Mouse (Mus musculus) MEL (cell line): ENCODE measurements around the gene Gm49336.

Source experiments
- CHD2 ChIP-seq: IDR thresholded peaks from 2 replicates; pipeline ENCODE4 v1.6.1; 2011; ENCODE audit warnings: low read length, improper control_type of control experiment
- CTCF ChIP-seq, 3 experiments: IDR thresholded peaks in 2 of 3; conservative IDR thresholded peaks in 1 of 3; 2 replicates each; pipeline ENCODE4 v1.5.1; 2011 to 2012; ENCODE audit warnings: low read length in 3 of 3, low read depth in 2 of 3, mild to moderate bottlenecking in 2 of 3, improper control_type of control experiment in 1 of 3, inconsistent platforms in 1 of 3, mixed read lengths in 1 of 3, moderate library complexity in 1 of 3; ENCODE audit not compliant: control insufficient read depth in 1 of 3, insufficient read depth in 1 of 3, poor library complexity in 1 of 3, severe bottlenecking in 1 of 3
- GABPA ChIP-seq: IDR thresholded peaks from 2 replicates; pipeline ENCODE4 v1.6.1; 2012; ENCODE audit warnings: low read depth, mild to moderate bottlenecking, inconsistent platforms, low read length, improper control_type of control experiment, moderate library complexity
- GATA1 ChIP-seq: IDR thresholded peaks from 2 replicates; pipeline ENCODE4 v1.6.1; 2011; ENCODE audit warnings: low read depth, low read length, improper control_type of control experiment
- JUND ChIP-seq: IDR thresholded peaks from 2 replicates; pipeline ENCODE4 v1.6.1; 2011; ENCODE audit warnings: low read depth, mild to moderate bottlenecking, improper control_type of control experiment, low read length
- MAFK ChIP-seq: IDR thresholded peaks from 2 replicates; pipeline ENCODE4 v1.6.1; 2011; ENCODE audit warnings: low read depth, mild to moderate bottlenecking, low read length, improper control_type of control experiment, borderline replicate concordance
- MAX ChIP-seq: IDR thresholded peaks from 2 replicates; pipeline ENCODE4 v1.6.1; 2011; ENCODE audit warnings: low read length, improper control_type of control experiment
- MXI1 ChIP-seq: IDR thresholded peaks from 2 replicates; pipeline ENCODE4 v1.6.1; 2011; ENCODE audit warnings: mild to moderate bottlenecking, low read depth, low read length, improper control_type of control experiment
- POLR2A ChIP-seq, 2 experiments: IDR thresholded peaks; 2 replicates each; pipeline ENCODE4 v1.6.1; 2011 to 2012; ENCODE audit warnings: low read length in 2 of 2, mild to moderate bottlenecking in 2 of 2, control low read depth in 1 of 2, improper control_type of control experiment in 1 of 2, low read depth in 1 of 2, moderate library complexity in 1 of 2; ENCODE audit not compliant: control insufficient read depth in 1 of 2, insufficient read depth in 1 of 2, poor library complexity in 1 of 2
- RCOR1 ChIP-seq: IDR thresholded peaks from 2 replicates; pipeline ENCODE4 v1.6.1; 2012; ENCODE audit warnings: low read depth, mild to moderate bottlenecking, inconsistent platforms, low read length, improper control_type of control experiment
- USF1 ChIP-seq: IDR thresholded peaks from 2 replicates; pipeline ENCODE4 v1.6.1; 2014; ENCODE audit warnings: low read depth, mild to moderate bottlenecking, inconsistent platforms, low read length, improper control_type of control experiment, moderate library complexity
- ZNF384 ChIP-seq: IDR thresholded peaks from 2 replicates; pipeline ENCODE4 v1.6.1; 2012; ENCODE audit warnings: low read depth, mild to moderate bottlenecking, inconsistent platforms, low read length, improper control_type of control experiment

DNA sequence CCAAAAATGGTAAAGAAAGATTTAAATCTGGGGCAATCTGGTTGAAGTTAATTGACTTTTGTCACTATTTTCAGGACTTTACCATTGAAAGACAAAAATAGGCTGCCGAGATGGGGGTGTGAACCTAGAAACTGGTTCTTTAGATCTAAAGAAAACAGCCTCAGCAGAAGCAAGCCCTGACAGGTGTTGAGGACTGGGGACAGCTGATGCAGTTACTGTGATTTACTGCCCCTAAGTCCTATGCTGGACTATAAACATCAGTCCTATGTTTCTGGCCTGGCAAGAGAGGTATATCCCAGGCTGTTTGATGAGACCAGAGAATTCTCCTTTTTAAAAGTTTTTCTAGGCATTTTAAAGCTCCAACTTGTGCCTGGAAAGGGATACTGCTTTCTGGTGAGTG lies 37.3 kb downstream of the Gm49336 start:
- TF ChIP-seq POLR2A (IDR thresholded peaks at IDR 0.05; ENCODE audit: control insufficient read depth in 1 of 2, insufficient read depth in 1 of 2, low read depth in 1 of 2, low read length in 2 of 2, poor library complexity in 1 of 2) (no peak), MXI1 (no peak), MAX (no peak), CHD2 (no peak), CTCF (IDR thresholded peaks at IDR 0.05 in 2 of 3, conservative IDR thresholded peaks at IDR 0.05 in 1 of 3; ENCODE audit: control insufficient read depth in 1 of 3, insufficient read depth in 1 of 3, low read depth in 2 of 3, low read length in 3 of 3, poor library complexity in 1 of 3, severe bottlenecking in 1 of 3) (no peak), MAFK (no peak), GATA1 (no peak), USF1 (no peak), JUND (no peak), RCOR1 (no peak), GABPA (no peak), ZNF384 (no peak)
